Mouse (Mus musculus) heart, embryonic 10.5 days (tissue): ENCODE data around the gene Polm. TPM values are rescaled to one million over a fixed set of nuclear protein-coding genes. Genes with fewer than 3 reads are reported as not detected.
"Not testable (repeated sequence)": the region's sequence is repeated elsewhere in the genome, so short reads cannot be mapped to it uniquely, and the experiment has no call there.

ENCODE experiments used
- DNase-seq: peaks from one replicate; pipeline ENCODE4 v3.0.0-alpha.2; 2017; ENCODE audit warnings: low spot score
- H3K27ac ChIP-seq: fragments of 300-500 bp; sonication (generic); 2 replicates; pipeline ENCODE4 v1.5.1; 2016; ENCODE audit warnings: mild to moderate bottlenecking
- H3K27me3 ChIP-seq: fragments of 300-500 bp; sonication (generic); 2 replicates; pipeline ENCODE4 v1.6.1; 2016; ENCODE audit warnings: mild to moderate bottlenecking; ENCODE audit not compliant: poor library complexity, insufficient read depth, severe bottlenecking
- H3K36me3 ChIP-seq: fragments of 300-500 bp; sonication (generic); 2 replicates; pipeline ENCODE4 v1.6.1; 2016; ENCODE audit warnings: mild to moderate bottlenecking, moderate library complexity
- H3K4me1 ChIP-seq: fragments of 300-500 bp; sonication (generic); 2 replicates; pipeline ENCODE4 v1.6.1; 2016; ENCODE audit warnings: mild to moderate bottlenecking
- H3K4me3 ChIP-seq: fragments of 300-500 bp; sonication (generic); 2 replicates; pipeline ENCODE4 v1.5.1; 2016; ENCODE audit warnings: mild to moderate bottlenecking, moderate library complexity
- H3K9me3 ChIP-seq: fragments of 300-500 bp; sonication (generic); 2 replicates; pipeline ENCODE4 v1.6.1; 2016; ENCODE audit warnings: mild to moderate bottlenecking, moderate library complexity
- WGBS: fragments of 180-500 bp; shearing (Covaris S2); methylation state at CpG from one replicate; pipeline ENCODE4 v1.1.7; 2016; 5-methylcytosine and 5-hydroxymethylcytosine counted together
- polyA plus RNA-seq: library from polyadenylated mRNA; unstranded; fragments of >200 nt; fragmentation: Nextera tagmentation; extraction: Ambion mirVana; gene quantifications from 2 replicates; pipeline ENCODE4 v1.2.1, GENCODE M21; 2016

The Polm gene
- polyA plus RNA-seq, 1 experiment from 2014 or later, result 8.9 TPM

DNA sequence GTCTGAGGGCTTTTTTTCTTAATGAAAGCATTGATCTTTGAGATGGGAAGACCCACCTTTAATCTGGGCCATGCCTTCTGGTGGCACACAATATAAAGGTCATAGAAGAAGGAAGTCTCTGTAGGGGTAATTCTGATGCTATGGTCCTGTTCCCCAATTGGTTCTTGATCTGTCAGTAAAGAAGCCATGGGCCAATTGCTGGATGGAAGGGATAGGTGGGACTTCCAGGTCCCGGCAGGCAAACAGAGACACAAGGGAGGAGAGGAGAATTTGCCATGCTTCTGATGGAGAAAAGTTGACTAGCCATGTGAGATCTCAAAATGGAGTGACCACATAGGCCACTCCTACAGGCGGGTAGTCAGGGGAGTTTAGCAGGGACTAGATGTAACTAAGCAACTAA, 18.6 kb downstream of the Polm start:
- no peaks in the 10 kb centered on the region for H3K27me3 ChIP-seq
- H3K9me3 ChIP-seq, result no peaks in the 10 kb centered on the region
- no peaks in the 10 kb centered on the region for H3K36me3 ChIP-seq
- H3K4me1 ChIP-seq, result no peaks in the 10 kb centered on the region
- H3K27ac ChIP-seq, result no peak overlapping the region
- no peak overlapping the region for H3K4me3 ChIP-seq
- no peak for DNase-seq
- WGBS, result 51% methylated on average over 2 of the region's 2 CpGs

DNA sequence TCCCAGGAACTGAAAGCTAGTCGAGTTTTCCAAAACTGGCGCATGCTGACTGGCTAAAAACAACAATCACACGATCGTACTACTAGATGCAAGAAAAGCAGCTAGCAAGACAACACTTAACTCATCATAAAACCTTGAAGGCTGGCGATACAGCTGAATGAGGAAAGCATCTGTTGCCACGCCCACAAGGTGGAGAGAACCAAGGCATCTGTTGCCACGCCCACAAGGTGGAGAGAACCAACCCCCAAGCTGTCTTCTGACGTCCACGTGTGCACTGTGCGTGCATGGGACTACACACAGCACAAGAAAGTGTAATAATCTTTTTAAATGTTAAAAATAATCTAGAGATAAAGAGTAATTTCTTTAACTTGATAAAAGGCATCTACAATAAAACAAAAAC, 24.4 kb downstream of the Polm start:
- Histone ChIP-seq H3K27me3 (no peaks in the 10 kb centered on the region), H3K27ac (no peak overlapping the region), H3K36me3 (no peaks in the 10 kb centered on the region), H3K4me3 (no peak overlapping the region), H3K9me3 (no peaks in the 10 kb centered on the region), H3K4me1 (no peaks in the 10 kb centered on the region)
- WGBS, result 77% methylated on average over 10 of the region's 10 CpGs
- DNase-seq, result no peak

DNA sequence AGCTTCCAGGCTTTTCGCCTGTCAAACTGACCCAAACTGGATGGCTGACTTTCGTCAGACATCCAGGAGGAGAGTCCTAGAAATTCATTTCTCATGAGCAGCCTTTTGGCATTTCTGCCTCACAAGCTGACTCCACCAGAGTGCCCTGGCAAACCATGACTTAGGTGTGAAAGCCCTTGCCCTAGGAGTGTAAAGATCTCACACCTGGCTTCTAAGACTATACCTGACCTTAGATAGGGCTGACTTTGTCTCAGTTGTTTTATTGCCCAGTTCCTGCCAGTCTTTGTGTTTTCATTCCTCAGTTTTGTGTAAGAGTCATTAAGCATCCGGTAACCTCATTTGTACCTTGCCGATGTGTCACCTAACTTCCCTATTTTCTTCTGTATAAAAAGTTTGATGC, 28.3 kb downstream of the Polm start:
- not testable (repeated sequence) for H3K27me3 ChIP-seq, H3K36me3 ChIP-seq, H3K4me1 ChIP-seq, DNase-seq, H3K4me3 ChIP-seq, H3K9me3 ChIP-seq, H3K27ac ChIP-seq
- 86% methylated on average over 4 of the region's 4 CpGs for WGBS

DNA sequence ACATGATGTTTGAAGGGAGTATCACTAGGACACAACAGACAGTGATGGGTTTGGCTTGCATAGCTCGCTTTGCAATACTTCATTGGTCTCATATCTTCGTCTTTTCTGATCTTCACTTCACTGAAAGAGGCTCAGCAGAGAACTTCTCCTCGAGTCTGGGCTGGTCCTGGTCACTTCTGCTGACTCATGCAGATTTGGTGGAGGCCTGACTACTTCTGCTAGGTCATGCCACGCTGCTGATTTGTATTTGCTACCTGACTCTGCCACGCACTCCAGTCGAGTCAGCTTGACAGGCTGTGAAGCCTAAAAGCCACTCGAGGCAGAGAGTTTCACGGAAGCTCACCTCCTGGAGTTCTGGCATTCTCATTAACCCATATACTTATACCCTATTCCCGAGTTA, 29.9 kb downstream of the Polm start:
- Histone ChIP-seq H3K4me3 (no peak overlapping the region), H3K36me3 (no peaks in the 10 kb centered on the region), H3K27me3 (no peaks in the 10 kb centered on the region), H3K27ac (no peak overlapping the region), H3K9me3 (no peaks in the 10 kb centered on the region), H3K4me1 (peaks cover 16% of the 10 kb centered on the region)
- 84% methylated on average over 9 of the region's 9 CpGs for WGBS
- DNase-seq, result no peak

DNA sequence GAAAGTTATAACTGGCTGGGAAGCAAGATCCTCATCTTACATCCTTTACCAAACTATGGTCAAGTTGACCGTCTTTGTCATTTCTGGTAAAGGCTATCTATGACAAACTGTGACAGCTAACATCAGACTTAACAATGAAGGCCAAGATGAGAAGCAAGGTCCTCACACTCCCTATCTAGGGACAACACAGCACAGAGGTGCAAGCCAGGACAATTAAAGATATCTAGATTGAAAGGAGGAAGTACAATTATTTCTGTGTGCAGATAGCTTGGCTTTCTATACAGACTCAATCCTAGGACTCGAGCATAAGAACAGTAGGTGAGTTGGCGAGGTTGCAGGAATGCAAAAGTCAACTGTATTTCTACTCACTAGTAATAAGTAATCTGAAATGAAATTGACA, 32.1 kb downstream of the Polm start:
- H3K27ac ChIP-seq, result no peak overlapping the region
- H3K36me3 ChIP-seq, result peaks cover 9% of the 10 kb centered on the region
- H3K4me1 ChIP-seq, result peaks cover 35% of the 10 kb centered on the region
- DNase-seq, result no peak
- no peaks in the 10 kb centered on the region for H3K27me3 ChIP-seq
- WGBS, result 87% methylated on average over 3 of the region's 3 CpGs
- no peaks in the 10 kb centered on the region for H3K9me3 ChIP-seq
- no peak overlapping the region for H3K4me3 ChIP-seq

DNA sequence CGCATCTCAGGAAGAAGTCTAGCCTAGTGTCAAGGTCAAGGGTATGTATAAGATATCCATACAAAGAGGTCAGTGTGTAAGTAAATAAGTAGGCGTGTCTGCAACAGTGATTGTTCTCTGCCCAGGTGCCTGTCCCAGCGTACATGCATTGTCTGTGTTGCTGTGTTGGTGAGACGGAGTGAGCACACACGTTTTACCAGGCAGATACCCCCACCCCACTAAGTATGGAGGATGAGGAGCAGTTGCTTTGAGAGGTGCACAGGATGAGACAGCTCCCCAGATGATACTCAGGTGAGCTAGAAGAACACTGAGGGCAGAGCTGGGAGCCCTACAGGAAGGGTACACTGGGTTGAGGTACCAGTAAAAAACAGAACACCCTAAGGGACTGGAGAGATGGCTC, 33.6 kb downstream of the Polm start:
- DNase-seq, result no peak
- Histone ChIP-seq H3K9me3 (no peaks in the 10 kb centered on the region), H3K27me3 (no peaks in the 10 kb centered on the region), H3K4me3 (peak overlapping the region; percentile 62), H3K36me3 (peaks cover 25% of the 10 kb centered on the region), H3K4me1 (peaks cover 49% of the 10 kb centered on the region), H3K27ac (peak overlapping the region; percentile 89)
- 74% methylated on average over 5 of the region's 5 CpGs for WGBS

DNA sequence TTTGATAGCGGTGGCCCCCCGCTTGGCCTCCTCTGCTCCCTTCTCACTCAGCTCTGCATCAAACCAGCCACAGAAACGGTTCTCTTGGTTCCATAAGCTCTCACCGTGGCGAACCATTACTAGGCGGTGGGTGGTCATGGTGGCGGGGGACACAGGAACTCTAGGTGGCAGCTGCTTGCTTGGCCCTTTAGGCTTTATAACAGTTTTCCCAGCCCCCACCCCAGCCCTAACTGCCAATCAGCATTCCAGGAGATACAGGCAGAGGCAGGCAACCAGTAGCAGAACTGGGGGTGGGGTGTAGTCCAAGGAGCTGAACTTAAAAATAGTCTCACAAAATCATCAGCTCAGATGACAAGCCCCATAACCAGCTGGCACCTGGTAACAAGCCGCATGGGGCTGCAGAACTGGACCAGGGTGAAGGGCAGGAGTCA, 34.2 kb downstream of the Polm start, which contains the start of gene Pgam2:
Pgam2 (minus strand) TSS at position 183 of the 431 bp plus-strand sequence.
- no peaks in the 10 kb centered on the region for H3K9me3 ChIP-seq
- no peaks in the 10 kb centered on the region for H3K27me3 ChIP-seq
- peaks cover 31% of the 10 kb centered on the region for H3K36me3 ChIP-seq
- peak; percentile 88 for DNase-seq
- H3K27ac ChIP-seq, result peak within 1 kb of the TSS; percentile 89
- 21% methylated on average over 8 of the region's 8 CpGs for WGBS
- H3K4me1 ChIP-seq, result peaks cover 51% of the 10 kb centered on the region
- H3K4me3 ChIP-seq, result peak within 1 kb of the TSS; percentile 62

DNA sequence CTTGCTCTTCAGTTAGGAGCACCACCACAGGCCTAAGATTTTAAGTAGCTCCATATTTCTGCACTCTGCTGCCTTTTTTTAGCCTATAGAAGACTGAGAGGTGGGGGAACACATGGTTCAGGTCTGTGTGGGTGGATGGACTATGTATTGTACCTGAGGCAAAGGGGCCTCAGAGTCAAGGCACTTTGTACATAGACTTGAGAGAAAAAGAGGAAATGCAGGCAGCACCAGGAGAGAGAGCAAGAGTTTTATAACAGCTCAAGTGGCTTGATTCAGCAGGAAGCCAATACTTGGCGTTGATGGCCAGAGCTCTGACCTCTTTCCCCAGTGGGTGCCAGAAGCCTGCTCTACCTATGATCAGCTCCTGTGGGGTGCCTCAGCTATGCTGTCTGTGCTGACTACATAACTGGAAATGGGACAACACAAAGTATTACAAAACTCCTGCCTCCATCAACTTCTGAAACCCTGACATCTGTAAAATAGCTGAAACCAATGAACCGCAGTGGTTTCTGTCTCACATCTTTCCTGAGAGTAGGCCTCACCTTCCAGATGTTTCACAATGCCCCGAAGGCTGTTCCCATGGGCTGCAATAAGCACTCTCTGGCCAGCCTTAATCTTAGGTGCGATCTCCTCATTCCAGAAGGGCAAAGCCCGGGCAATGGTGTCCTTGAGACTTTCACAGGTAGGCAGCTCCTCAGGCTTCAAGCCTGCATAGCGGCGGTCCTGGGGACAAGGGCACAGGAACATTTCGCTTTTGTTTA, 35.2 kb downstream of the Polm start:
- Histone ChIP-seq H3K9me3 (no peaks in the 10 kb centered on the region), H3K27me3 (no peaks in the 10 kb centered on the region), H3K4me3 (peak overlapping the region; percentile 62), H3K27ac (peak overlapping the region; percentile 89), H3K36me3 (peaks cover 39% of the 10 kb centered on the region), H3K4me1 (peaks cover 55% of the 10 kb centered on the region)
- DNase-seq, result no peak
- 56% methylated on average over 8 of the region's 8 CpGs for WGBS

DNA sequence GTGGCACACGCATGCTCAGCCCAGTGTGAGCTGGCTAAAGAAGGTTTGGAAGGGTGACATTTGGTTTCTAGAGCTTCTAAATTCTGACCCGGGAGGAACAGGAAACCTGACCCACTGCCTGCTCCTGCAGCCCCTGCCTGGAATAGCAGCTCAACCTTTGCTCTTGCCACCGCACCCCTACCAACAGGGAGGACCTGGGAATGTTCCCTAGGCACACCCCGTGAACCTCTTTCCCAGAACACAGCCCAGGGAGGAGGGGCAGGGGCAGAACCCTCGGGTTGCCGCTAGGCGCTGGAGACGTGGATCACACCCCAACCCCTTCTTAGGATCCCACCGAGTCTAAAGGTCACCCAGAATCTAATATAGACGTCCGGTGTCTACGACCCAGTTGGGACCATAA, 35.8 kb downstream of the Polm start:
- H3K4me1 ChIP-seq, result peaks cover 61% of the 10 kb centered on the region
- peak overlapping the region; percentile 89 for H3K27ac ChIP-seq
- H3K4me3 ChIP-seq, result peak overlapping the region; percentile 62
- no peak for DNase-seq
- no peaks in the 10 kb centered on the region for H3K9me3 ChIP-seq
- 62% methylated on average over 12 of the region's 12 CpGs for WGBS
- H3K27me3 ChIP-seq, result no peaks in the 10 kb centered on the region
- H3K36me3 ChIP-seq, result peaks cover 46% of the 10 kb centered on the region

DNA sequence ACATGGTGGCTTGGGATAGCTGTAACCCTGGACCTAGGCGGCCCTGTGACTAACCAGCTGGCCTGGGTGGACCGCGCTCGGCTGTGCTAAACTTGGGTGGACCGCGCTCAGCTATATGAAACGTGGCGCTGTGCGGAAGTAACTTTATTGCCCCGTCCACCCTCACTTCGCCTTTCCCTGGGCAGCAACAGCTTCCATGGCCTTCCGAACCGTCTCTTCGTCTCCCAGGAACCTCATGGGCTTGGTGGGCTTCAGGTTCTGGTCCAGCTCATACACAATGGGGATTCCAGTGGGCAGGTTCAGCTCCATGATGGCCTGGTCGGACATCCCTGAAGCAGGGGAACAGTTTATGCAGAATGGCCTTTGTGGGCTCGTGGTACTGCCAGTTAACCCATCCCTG, 36.3 kb downstream of the Polm start:
- DNase-seq, result no peak
- H3K4me3 ChIP-seq, result peak overlapping the region; percentile 62
- 91% methylated on average over 16 of the region's 16 CpGs for WGBS
- H3K36me3 ChIP-seq, result peaks cover 51% of the 10 kb centered on the region
- no peaks in the 10 kb centered on the region for H3K27me3 ChIP-seq
- H3K4me1 ChIP-seq, result peaks cover 65% of the 10 kb centered on the region
- peak overlapping the region; percentile 89; the same call in 1 of the 2 replicates for H3K27ac ChIP-seq
- H3K9me3 ChIP-seq, result no peaks in the 10 kb centered on the region

DNA sequence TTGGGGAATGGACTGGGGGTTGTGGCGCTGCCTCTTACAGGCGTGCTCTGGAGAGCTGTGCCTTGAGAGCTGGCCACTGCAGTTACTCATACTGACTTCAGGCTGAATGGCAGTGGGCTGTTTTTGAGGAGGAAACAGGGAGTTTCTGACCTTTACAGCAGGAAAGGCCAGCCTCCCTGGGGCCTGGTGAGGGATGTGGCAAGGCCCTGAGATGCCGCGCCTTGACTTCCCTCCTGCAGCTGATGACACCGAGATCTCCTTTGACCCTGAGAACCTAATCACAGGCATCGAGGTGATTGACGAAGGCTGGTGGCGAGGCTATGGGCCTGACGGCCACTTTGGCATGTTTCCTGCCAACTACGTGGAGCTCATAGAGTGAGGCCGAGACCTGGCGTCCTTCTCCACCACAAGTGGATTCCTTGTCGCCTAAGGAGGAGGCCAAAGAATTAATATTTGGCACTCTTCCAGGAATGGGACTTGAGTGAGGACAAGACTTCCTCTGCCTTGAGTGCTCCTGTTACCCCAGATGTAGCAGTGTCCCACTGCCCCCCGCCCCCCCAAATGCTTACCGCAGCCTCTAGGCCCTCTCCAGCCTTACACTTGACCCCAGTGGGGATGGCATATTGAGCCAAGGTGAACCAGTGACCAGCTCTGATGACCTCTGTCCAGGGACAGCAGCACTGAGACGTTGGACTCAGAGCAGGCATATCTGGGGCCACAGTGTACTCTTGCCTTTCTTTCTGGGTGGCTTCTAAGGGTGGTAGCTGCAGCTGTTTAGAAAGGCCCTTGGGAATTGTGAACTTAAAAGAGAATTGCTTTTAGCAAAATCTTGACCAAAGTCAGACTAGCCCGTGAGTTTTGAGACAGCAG, 38.0 kb downstream of the Polm start:
- no peak for DNase-seq
- Histone ChIP-seq H3K36me3 (peaks cover 67% of the 10 kb centered on the region), H3K27ac (0 out of 2 replicates have a peak overlapping the region, but pooled peaks have one; percentile 43), H3K4me1 (peaks cover 73% of the 10 kb centered on the region), H3K27me3 (no peaks in the 10 kb centered on the region), H3K9me3 (no peaks in the 10 kb centered on the region), H3K4me3 (no peak overlapping the region)
- 79% methylated on average over 17 of the region's 17 CpGs for WGBS

DNA sequence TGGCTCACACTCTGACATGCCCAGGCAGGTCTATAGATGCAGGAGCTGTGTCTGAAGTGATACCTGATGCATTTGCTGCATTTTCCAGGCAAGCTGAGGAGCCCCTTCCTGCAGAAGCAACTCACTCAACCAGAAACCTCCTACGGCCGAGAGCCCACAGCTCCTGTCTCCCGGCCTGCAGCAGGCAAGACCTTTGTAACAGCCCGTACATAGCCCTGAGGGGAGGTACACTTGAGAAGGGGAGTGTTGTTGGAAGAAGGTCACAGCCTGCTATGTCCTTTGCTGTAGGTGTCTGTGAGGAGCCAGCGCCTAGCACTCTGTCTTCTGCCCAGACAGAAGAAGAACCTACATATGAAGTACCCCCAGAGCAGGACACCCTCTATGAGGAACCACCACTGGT, 39.9 kb downstream of the Polm start:
- H3K9me3 ChIP-seq, result no peaks in the 10 kb centered on the region
- H3K36me3 ChIP-seq, result peaks cover 84% of the 10 kb centered on the region
- no peak overlapping the region for H3K27ac ChIP-seq
- H3K4me1 ChIP-seq, result peaks cover 62% of the 10 kb centered on the region
- no peak for DNase-seq
- H3K4me3 ChIP-seq, result no peak overlapping the region
- no peaks in the 10 kb centered on the region for H3K27me3 ChIP-seq
- WGBS, result 85% methylated on average over 5 of the region's 5 CpGs

DNA sequence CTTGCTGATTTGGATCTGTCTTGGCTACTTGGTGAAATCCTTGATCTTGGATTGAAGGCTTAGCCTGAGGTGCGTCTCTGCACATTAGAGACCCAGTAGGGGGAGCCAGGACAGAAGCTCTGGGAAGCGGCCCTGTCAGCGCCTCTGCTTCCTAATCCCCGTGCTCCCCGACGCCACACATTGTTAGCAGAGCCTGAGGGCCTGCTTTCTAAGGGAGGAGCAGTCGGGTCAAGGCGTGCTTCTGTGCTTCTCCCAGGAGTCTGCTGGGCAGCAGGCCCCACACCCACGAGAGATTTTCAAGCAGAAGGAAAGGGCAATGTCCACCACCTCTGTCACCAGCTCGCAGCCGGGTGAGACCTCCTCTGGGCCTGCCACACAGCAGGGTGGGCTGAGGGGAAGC, 40.4 kb downstream of the Polm start:
- no peak overlapping the region for H3K4me3 ChIP-seq
- peaks cover 59% of the 10 kb centered on the region for H3K4me1 ChIP-seq
- peaks cover 89% of the 10 kb centered on the region for H3K36me3 ChIP-seq

More for the DNA sequence above, 40.4 kb downstream of the Polm start:
- no peak for DNase-seq
- Histone ChIP-seq H3K27me3 (no peaks in the 10 kb centered on the region), H3K27ac (no peak overlapping the region), H3K9me3 (no peaks in the 10 kb centered on the region)
- WGBS, result 69% methylated on average over 11 of the region's 11 CpGs
